In genomic region chr15:103185462-103186198, GRCm38 (mm10) we compare ENCODE assay signal across 9 mouse cellular contexts. TPM values are rescaled to one million over a fixed set of nuclear protein-coding genes. Genes with fewer than 3 reads are reported as not detected.
DNase-seq lines count a peak whose midpoint lies in the region; ATAC-seq and TF ChIP-seq lines count a peak whose summit lies in the region.
"Had no signal": no experiment of that assay in that cellular context is flagged by ENCODE, and none has a peak within 500 bp of the region (broad histone marks: within the 10 kb centered on the region; RNA-seq: fewer than 3 reads in every experiment).

No protein-coding gene starts in this region.

- H3K27ac ChIP-seq in limb, embryonic 10.5 days = no peak overlapping the region
- H3K27ac ChIP-seq: embryonic facial prominence, embryonic 13.5 days had no signal

- ATAC-seq in G1E (ENCODE audit: extremely low read depth, insufficient number of reproducible peaks, low FRiP score, poor library complexity, severe bottlenecking) = no peak
- no peak for ATAC-seq in inflammation-experienced regulatory T-cells, adult 6 months

- H3K4me3 ChIP-seq in G1E (ENCODE audit: low read depth, low read length) = no peak overlapping the region
- H3K4me3 ChIP-seq in limb, embryonic 10.5 days = no peak overlapping the region
- H3K4me3 ChIP-seq: embryonic facial prominence, embryonic 13.5 days had no signal

- peaks cover 26% of the 10 kb centered on the region for H3K36me3 ChIP-seq in G1E (replicated peaks)
- peaks cover 14% of the 10 kb centered on the region for H3K36me3 ChIP-seq in limb, embryonic 10.5 days

- TF ChIP-seq CTCF in G1E (IDR thresholded peaks at IDR 0.05; ENCODE audit: low read depth, low read length) = peak; percentile 32; the same call in 1 of the 2 replicates

- H3K27me3 ChIP-seq in G1E (ENCODE audit: insufficient read depth, low read length) = peaks cover 33% of the 10 kb centered on the region
- H3K27me3 ChIP-seq in limb, embryonic 10.5 days (ENCODE audit: low read depth, poor library complexity, severe bottlenecking) = peaks cover 32% of the 10 kb centered on the region

- peaks cover 31% of the 10 kb centered on the region for H3K4me1 ChIP-seq in G1E (ENCODE audit: insufficient read depth, low read depth, low read length)
- H3K4me1 ChIP-seq in limb, embryonic 10.5 days = peaks cover 46% of the 10 kb centered on the region

- H3K9me3 ChIP-seq in G1E (replicated peaks) = no peaks in the 10 kb centered on the region
- no peaks in the 10 kb centered on the region for H3K9me3 ChIP-seq in limb, embryonic 10.5 days (replicated peaks)
- H3K9me3 ChIP-seq: embryonic facial prominence, embryonic 13.5 days had no signal

- WGBS in limb, embryonic 10.5 days = 57% methylated on average over 19 of the region's 19 CpGs

- DNase-seq in kidney, adult 9 months = peak; percentile 62
- no peak for DNase-seq in kidney, adult 11 months
- no peak for DNase-seq in G1E (ENCODE audit: low spot score)
- DNase-seq in cerebellum, adult 9-11 months = peak; percentile 53
- DNase-seq in heart, postnatal 4 days = peak; percentile 76
- peak; percentile 68 for DNase-seq in limb, embryonic 10.5 days (ENCODE audit: low spot score)
- peak; percentile 76 for DNase-seq in retina, embryonic 14.5 days (ENCODE audit: low spot score)

RNA-seq across cellular contexts. Expression of gene Smug1, which starts 18.7 kb away (rescaled TPM):
- total RNA-seq in G1E (2014; fragmentation: Nextera tagmentation) (7.8 and 10.6 TPM in 2 replicates), G1E (2017) (9.0 and 11.3 TPM in 2 replicates)
- 3.6 and 5.0 TPM in 2 replicates for polyA plus RNA-seq in G1E (2012)
- total RNA-seq in heart, postnatal 4 days (2021) = 10 to 100 TPM; 12.7 to 14.1 TPM
- polyA plus RNA-seq in limb, embryonic 10.5 days (2016; fragmentation: Nextera tagmentation; extraction: Ambion mirVana) = 16.2 and 16.8 TPM in 2 replicates
- 1 to 10 TPM; 3.8 to 7.3 (median 6.4) TPM for polyA plus RNA-seq in inflammation-experienced regulatory T-cells, adult 6 months (2017; shearing (Covaris generic))

RNA-seq across cellular contexts. Expression of gene Cbx5, which starts 54.0 kb away (rescaled TPM):
- total RNA-seq in G1E (2014; fragmentation: Nextera tagmentation) = 261 and 300 TPM in 2 replicates
- 215 and 278 TPM in 2 replicates for total RNA-seq in G1E (2017)
- polyA plus RNA-seq in G1E (2012) = 7.0 and 9.5 TPM in 2 replicates
- total RNA-seq in heart, postnatal 4 days (2021) = 100 to 1,000 TPM; 146 TPM
- 191 and 215 TPM in 2 replicates for polyA plus RNA-seq in limb, embryonic 10.5 days (2016; fragmentation: Nextera tagmentation; extraction: Ambion mirVana)
- polyA plus RNA-seq in inflammation-experienced regulatory T-cells, adult 6 months (2017; shearing (Covaris generic)) = 10 to 100 TPM; 21.7 to 48.8 (median 23.8) TPM

RNA-seq across cellular contexts. Expression of gene Hnrnpa1, which starts 54.6 kb away (rescaled TPM):
- total RNA-seq in G1E (2014; fragmentation: Nextera tagmentation) (379 and 391 TPM in 2 replicates), G1E (2017) (797 and 984 TPM in 2 replicates)
- 143 and 212 TPM in 2 replicates for polyA plus RNA-seq in G1E (2012)
- total RNA-seq in heart, postnatal 4 days (2021) = 100 to 1,000 TPM; 408 to 415 TPM
- 1,775 and 1,966 TPM in 2 replicates for polyA plus RNA-seq in limb, embryonic 10.5 days (2016; fragmentation: Nextera tagmentation; extraction: Ambion mirVana)
- 100 to 1,000 TPM; 360 to 441 (median 366) TPM for polyA plus RNA-seq in inflammation-experienced regulatory T-cells, adult 6 months (2017; shearing (Covaris generic))

Comparison
In these comparisons a context has a peak if more than half of its experiments do, and no peak if none do; other contexts are left out.
1. DNase-seq: peak in kidney, adult 9 months (single experiment), cerebellum, adult 9-11 months (single experiment), heart, postnatal 4 days (single experiment), limb, embryonic 10.5 days (single experiment) and retina, embryonic 14.5 days (single experiment); none in kidney, adult 11 months (single experiment) and G1E (single experiment).